Mouse (Mus musculus): ENCODE measurements around the gene Tmem121.

Gene Tmem121

DNA sequence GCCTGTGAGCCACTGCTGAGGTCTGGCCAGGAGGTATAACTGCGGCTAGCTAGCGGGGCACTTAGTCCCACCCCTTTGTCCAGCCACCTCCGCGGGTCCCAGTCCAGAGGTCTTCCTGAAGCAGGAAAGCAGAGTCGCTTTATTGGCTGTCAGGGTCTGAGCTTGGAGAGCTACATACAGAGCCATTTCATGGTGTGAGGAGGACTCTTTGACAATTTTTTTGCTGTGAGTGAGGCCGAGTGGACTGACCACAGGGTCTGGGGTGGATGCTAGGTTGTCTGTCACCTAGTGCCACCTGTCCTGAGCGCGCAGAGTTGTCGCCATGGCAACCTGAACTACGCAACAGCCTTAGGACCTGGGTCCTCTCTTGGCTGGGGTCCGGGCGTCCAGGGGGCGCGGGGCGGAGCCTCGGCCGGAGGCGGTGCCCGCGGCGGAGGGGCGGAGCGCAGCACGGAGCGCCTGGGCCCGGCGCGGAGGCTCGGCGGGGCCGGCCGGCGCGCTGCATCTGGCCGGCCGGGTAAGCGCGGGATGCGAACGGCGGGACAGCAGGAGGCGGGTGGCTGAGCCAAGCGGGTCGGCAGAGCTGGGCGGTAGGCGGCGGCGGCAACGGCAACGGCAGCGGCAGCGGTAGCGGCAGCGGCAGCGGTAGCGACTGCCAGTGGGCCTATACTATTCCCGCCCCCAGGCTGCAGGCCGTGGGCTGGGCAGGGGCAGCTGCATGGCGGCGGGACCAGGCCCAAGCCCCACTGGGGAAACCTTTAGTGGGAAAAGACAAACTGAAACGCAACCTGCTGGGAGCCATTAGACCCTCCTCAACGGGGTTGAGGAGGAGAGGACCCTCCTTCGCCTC, at the start of gene Tmem121:
Gene Tmem121, plus strand, starts transcription at position 489 of the 850 bp plus-strand sequence.
- ATAC-seq (ENCODE audit: insufficient number of reproducible peaks, low FRiP score, low TSS enrichment): 0 out of 2 replicates have a peak, but pooled peaks have one; percentile 22

DNA sequence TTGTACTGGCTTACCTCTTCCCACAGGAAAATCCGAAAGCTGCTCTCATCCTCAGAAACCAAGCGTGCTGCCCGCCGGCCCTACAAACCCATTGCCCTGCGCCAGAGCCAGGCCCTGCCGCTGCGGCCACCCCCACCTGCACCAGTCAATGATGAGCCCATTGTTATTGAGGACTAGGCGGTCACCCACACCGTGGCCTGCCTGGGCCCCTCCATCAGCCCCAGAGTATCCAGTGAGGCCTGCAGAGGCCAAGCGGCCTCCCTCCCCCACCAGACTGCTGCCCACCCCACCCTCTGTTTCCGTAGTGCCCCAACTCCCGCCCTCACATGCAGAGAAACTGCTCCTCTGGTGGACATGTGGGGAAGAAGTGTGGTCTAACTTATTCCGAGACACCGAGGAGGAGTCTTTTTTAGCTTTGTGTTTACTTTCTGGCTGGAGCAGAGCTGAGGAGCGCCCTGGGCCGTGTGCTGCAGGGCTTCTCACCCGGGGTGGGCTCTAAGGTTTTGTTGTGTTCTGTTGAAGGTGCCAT, 49.2 kb upstream of the Tmem121 start:
- ATAC-seq (ENCODE audit: insufficient number of reproducible peaks, low FRiP score, low TSS enrichment): no peak

DNA sequence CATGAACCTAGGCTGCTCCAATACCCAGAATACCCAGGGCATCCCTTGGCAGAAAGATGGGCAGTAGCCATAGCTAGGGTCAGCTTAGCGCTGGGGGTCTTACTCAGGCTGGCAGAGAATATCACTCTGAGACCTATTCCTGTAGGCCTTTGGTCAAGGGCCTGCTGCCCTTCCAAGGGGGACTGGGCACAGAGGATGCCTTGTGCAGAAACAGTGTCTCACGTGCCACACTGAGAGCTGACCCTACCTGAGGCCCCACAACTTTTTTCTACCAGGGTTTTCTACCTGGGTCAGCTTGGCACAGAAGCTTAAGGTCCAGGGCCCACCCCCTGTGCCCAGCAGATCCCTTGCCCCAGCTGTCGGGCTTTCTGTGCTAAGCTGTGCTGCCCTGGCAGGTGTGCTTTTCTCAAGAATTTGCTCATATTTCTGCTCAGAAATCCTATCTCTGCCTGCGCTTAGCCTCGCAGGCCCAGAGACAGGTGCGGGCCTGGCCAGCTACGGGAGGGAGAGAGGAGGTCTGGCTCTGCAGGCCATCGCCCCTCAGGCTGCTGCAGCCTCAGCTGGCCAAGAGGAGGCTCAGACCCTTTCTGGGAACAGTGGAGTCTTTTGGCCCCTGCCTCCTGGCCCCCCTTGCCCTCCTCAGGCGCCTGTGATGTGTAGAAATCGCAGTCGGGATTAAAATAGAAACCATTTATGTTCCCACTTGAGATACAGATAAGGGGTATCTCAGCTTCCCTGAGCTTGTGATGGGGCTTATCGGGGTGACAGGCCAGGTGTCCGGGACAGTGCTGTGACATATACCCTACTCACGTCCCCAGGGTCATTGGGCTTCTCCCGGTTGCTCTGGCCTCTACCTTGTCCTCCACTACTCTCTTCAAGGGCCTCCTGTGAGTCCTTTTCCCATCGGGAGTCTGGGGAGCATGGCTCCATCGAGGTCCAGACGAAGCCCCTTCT, 48.2 kb upstream of the Tmem121 start:
- ATAC-seq (ENCODE audit: insufficient number of reproducible peaks, low FRiP score, low TSS enrichment): no peak

DNA sequence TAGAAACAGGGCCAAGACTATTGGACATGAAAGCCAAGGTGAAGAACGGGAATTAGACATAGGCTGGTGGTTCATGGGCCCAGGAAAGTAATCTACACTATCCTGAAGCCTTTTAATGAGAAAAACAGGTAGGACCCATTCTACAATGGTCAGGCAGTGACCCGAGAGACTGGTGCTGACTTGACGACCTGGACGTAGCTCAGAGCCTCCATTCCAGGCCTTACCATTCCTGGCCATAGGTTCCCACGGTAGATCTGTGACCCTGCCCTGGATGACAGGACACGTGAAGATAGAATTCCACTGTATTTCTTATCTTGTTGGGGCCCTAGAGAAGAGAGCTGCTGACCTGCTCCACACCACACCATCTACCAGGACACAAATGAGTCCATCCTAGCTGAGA, 47.4 kb upstream of the Tmem121 start:
- ATAC-seq (ENCODE audit: insufficient number of reproducible peaks, low FRiP score, low TSS enrichment): no peak

GRCm38 (mm10) chr12:113138901-113139864, 46.5 kb upstream of the Tmem121 start:
- ATAC-seq (ENCODE audit: insufficient number of reproducible peaks, low FRiP score, low TSS enrichment): no peak

DNA sequence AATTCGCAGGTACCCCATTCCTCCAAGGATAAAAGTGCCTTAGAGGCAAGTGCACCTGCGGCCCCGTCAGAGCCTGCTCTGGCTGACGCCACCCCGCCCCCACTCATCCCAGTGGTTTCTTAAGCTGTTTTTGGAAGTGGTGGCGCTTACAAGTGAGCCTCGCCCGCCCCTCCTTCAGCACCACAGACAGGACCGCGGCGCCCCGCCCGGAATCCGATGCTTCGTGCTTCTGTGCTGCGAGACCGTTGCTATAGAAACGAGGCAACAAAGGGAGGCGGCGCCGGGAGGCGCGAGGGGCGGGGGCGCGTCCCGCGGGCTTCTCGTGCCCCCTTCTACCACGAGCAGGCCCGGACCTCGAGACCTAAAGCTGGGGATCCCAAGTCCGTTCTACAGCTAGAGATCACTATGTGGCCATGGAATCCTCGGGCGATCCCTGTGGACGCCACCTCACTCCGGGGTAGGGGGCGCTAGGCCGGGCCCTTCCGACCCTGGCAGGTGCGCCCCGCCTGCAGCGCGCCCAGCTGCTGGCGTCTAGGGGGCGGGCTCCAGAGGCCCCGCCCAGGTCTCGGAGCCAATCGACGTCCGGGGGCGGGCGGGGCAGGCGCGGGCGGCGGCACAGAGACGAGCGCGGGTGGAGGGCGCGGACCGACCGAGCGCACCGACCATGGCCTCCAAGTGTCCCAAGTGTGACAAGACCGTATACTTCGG, 45.7 kb upstream of the Tmem121 start, which contains the start of gene Crip2:
Gene Crip2, plus strand, starts transcription at position 329 of the 708 bp plus-strand sequence.
- 0 out of 2 replicates have a peak, but pooled peaks have one; percentile 15 for ATAC-seq (ENCODE audit: insufficient number of reproducible peaks, low FRiP score, low TSS enrichment)

DNA sequence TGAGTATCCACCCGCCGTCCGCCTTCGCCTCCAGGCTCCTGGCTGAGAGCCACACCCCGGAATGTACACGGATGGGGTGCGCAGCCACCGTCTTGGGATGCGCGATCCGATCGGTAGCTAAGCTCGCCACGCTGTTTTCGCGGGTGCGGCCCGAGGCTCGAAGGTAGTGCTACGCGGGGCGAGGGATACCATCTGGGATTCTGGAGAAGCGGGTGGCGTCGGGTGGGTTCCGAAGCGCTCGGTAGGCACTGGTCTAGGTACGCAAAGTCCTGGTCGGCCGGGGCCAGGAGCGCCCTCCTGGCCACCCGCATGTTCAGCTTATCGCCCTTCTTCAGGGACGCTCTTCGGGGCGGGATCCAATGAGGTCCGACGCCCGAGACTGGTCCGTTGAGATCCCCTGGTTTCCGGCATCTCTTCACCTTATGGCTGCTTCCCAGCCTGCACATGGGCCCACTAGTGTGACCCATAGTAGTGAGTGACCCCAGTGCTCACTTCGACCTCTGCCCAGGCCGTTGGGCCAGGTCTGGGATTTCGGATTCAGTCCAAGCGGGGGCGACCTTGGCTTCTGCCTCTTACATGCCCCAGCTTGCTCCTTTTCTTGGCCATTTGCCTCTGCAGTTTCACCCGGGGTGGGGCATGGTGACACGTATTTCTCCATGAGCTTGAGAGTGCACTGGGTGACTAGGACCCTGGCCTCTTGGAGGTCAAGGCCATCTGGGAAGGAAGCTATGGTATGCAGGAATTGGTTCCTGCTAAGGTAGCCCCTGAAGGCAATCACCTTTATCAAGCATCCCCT, 44.9 kb upstream of the Tmem121 start:
- no peak for ATAC-seq (ENCODE audit: insufficient number of reproducible peaks, low FRiP score, low TSS enrichment)

- ATAC-seq (ENCODE audit: insufficient number of reproducible peaks, low FRiP score, low TSS enrichment): no peak
Measured at GRCm38 (mm10) chr12:113141531-113141973, 44.2 kb upstream of the Tmem121 start.

DNA sequence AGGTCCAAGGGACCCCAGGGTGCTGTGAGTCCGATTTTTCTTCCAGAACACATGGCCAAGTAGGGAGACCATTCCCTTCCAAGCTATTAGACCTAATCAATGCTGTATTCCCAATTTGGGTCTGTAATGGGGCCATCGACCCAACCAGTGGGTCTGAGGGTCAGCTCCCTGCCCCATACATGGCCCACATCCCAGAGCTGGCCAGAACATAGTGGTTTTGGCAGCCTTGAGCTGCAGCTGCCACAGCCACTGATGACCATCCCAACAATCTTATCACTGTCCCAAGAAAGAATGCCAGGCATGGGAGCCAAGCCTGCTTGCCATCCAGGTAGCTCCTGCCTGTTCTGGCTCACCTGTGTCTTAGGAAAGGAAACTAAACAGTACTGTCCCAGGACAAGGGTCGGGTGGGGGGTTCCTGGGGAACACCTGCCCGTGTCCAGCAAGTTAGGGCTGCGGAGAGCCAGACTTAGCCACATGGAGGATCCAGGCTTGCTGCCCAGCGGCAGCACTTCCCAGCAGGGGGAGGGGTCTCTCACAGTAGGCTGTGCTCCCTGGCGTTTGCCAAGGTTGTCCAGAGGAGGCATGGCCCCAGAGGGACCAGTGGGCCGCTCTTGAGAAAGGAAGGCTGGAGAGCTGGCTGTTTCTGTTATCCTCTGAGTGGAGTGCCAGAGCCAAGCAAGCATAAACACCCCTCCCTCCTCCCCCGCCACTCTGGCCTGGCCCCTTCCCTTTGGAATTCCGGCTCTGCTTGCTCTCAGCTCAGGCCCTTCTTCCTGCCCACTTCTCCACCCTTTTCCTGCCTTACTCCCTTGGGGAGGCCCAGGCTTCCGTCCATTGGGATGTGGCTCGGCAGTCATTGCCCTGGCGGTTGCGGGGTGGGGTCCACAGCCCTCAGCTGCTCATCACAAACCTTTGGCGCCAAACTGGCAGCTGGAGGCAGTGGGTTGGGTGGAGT, 43.4 kb upstream of the Tmem121 start:
- ATAC-seq (ENCODE audit: insufficient number of reproducible peaks, low FRiP score, low TSS enrichment): no peak

- no peak for ATAC-seq (ENCODE audit: insufficient number of reproducible peaks, low FRiP score, low TSS enrichment)
Measured at GRCm38 (mm10) chr12:113143164-113143563, 42.6 kb upstream of the Tmem121 start.

GRCm38 (mm10) chr12:113144001-113144756, 41.6 kb upstream of the Tmem121 start:
- no peak for ATAC-seq (ENCODE audit: insufficient number of reproducible peaks, low FRiP score, low TSS enrichment)

- ATAC-seq (ENCODE audit: insufficient number of reproducible peaks, low FRiP score, low TSS enrichment): no peak
Measured at GRCm38 (mm10) chr12:113144886-113145285, 40.8 kb upstream of the Tmem121 start.

DNA sequence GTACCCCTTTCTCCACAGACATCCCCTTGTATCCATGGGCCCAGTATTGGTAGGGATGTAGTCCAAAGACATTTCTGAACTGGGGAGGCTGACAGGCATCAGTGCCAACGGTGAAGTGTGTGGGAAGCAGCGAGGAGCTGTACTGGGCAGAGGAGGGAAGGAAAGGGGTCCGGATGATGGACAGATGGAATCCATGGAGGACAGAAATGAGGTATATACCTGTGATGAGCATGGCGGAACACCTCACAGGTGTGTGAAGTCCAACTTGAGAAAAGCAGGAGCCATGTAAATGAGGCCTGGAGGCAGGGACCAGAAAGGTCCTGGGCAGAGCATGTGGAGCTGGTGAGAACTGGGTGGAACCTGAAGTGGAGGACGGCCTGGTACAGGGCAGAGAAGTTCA, 40.1 kb upstream of the Tmem121 start:
- no peak for ATAC-seq (ENCODE audit: insufficient number of reproducible peaks, low FRiP score, low TSS enrichment)

DNA sequence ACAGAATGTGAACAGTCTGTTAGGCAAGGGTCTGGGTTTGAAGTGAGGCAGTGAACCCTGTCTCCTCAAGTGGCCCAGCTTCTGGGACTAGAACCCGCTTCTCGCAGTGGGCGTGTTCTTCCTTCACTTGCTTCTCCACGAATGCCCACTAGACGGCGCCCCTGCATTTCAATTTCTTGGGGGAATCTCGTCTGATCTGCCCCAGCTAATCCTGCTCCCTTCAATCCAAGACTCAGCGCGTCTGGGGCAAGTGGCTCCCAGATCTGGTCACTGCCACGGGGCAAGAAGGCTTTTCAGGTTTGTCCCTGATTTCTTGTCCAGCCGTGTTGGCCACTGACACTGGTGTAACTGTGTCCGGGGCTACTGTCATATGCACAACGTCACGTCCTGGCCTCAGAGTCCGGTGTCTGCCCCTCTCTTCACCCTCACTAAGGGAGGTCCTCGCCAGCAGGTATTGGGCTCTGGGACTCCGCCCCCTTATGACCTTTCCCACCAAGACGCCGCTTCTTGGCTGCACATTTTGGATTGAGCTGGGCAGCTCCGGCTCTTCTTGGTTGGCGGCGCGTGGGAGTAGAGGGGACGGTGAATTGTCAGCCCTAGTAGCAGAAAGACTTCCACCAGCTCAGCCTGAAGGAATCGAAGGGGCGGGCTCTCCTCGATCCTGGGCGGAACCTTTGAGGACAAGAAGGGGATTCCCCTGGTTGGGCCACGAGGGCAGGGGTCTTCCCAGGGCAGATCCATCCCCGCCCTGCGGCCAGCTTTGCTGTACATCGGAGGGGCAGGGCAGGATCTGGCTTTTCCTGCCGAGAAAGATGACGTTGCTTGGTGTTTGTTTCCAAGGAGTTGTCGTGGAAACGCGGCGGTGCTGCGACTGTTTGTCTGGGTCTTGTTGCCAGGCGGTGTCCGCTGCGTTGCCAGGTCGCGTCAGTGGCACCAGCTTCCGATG, 39.3 kb upstream of the Tmem121 start, which contains the start of gene Crip1:
Gene Crip1, plus strand, starts transcription at position 205 of the 946 bp plus-strand sequence.
- peak; percentile 32; the same call in 1 of the 2 replicates for ATAC-seq (ENCODE audit: insufficient number of reproducible peaks, low FRiP score, low TSS enrichment)

DNA sequence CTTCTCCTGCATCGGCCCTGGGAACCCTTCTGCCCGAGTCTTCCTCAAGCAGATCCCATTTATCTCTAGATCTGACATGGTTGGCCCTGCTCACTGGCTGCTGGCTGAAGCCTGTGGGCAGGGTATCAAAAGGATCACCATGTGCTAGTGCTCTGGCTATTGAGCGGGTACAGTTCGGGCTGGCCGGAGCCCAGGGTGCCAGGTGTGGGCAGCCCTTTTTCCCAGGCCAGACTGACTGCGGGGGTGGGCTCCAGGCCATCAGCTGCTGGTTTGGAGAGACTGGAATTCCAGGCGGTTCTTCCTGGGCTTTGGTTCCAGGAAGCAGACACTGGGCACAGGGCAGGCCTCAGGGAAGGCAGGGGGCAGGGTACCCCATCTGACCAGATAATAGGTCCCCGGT, 38.2 kb upstream of the Tmem121 start:
- ATAC-seq (ENCODE audit: insufficient number of reproducible peaks, low FRiP score, low TSS enrichment): no peak

Data from cerebellum, adult (tissue).